Mouse (Mus musculus): Measurements from ENCODE around the gene Hes7. TPM values are rescaled to one million over a fixed set of nuclear protein-coding genes. Genes with fewer than 3 reads are reported as not detected.

Gene Hes7
- polyA plus RNA-seq, 1 experiment, result 7.5 TPM

- peaks cover 44% of the 10 kb centered on the region for H3K4me1 ChIP-seq
- no peak overlapping the region for H3K4me3 ChIP-seq (replicated peaks)
- H3K9me3 ChIP-seq, result peaks cover 4% of the 10 kb centered on the region; the same call in 1 of the 2 replicates
- peaks cover 24% of the 10 kb centered on the region for H3K36me3 ChIP-seq (replicated peaks; ENCODE audit: low read length)
- peaks cover 6% of the 10 kb centered on the region for H3K27me3 ChIP-seq (replicated peaks)
- TF ChIP-seq FLI1 (IDR thresholded peaks at IDR 0.05; ENCODE audit: low read length) (no peak), GATA1 (IDR thresholded peaks at IDR 0.05; ENCODE audit: borderline replicate concordance, low read length) (no peak)
These were observed 33.8 kb upstream of the Hes7 start for GRCm38 (mm10) chr11:69086390-69086789.

GRCm38 (mm10) chr11:69087082-69087481 is 33.1 kb upstream of the Hes7 start:
- peaks cover 31% of the 10 kb centered on the region for H3K36me3 ChIP-seq (replicated peaks; ENCODE audit: low read length)
- peaks cover 4% of the 10 kb centered on the region; the same call in 1 of the 2 replicates for H3K9me3 ChIP-seq
- H3K27me3 ChIP-seq (replicated peaks), result peaks cover 4% of the 10 kb centered on the region
- TF ChIP-seq FLI1 (IDR thresholded peaks at IDR 0.05; ENCODE audit: low read length), result no peak
- TF ChIP-seq GATA1 (IDR thresholded peaks at IDR 0.05; ENCODE audit: borderline replicate concordance, low read length), result no peak
- H3K4me3 ChIP-seq (replicated peaks), result no peak overlapping the region
- peaks cover 51% of the 10 kb centered on the region for H3K4me1 ChIP-seq

- Histone ChIP-seq H3K9me3 (peaks cover 4% of the 10 kb centered on the region; the same call in 1 of the 2 replicates), H3K27me3 (replicated peaks) (peaks cover 4% of the 10 kb centered on the region), H3K4me1 (peaks cover 56% of the 10 kb centered on the region), H3K36me3 (replicated peaks; ENCODE audit: low read length) (peaks cover 36% of the 10 kb centered on the region), H3K4me3 (replicated peaks) (peak overlapping the region; percentile 99)
- TF ChIP-seq GATA1 (IDR thresholded peaks at IDR 0.05; ENCODE audit: borderline replicate concordance, low read length) (no peak), FLI1 (IDR thresholded peaks at IDR 0.05; ENCODE audit: low read length) (no peak)
These were observed 32.6 kb upstream of the Hes7 start for GRCm38 (mm10) chr11:69087597-69087996.

- peak within 1 kb of the TSS; percentile 99 for H3K4me3 ChIP-seq (replicated peaks)
- peaks cover 4% of the 10 kb centered on the region; the same call in 1 of the 2 replicates for H3K9me3 ChIP-seq
- no peak for TF ChIP-seq FLI1 (IDR thresholded peaks at IDR 0.05; ENCODE audit: low read length)
- no peak for TF ChIP-seq GATA1 (IDR thresholded peaks at IDR 0.05; ENCODE audit: borderline replicate concordance, low read length)
- H3K4me1 ChIP-seq, result peaks cover 63% of the 10 kb centered on the region
- H3K27me3 ChIP-seq (replicated peaks), result peaks cover 4% of the 10 kb centered on the region
- H3K36me3 ChIP-seq (replicated peaks; ENCODE audit: low read length), result peaks cover 40% of the 10 kb centered on the region
These were observed 31.9 kb upstream of the Hes7 start, which contains the start of gene Vamp2 for GRCm38 (mm10) chr11:69088103-69088855. TSS of gene Vamp2 (plus strand) at chr11:69088490.

GRCm38 (mm10) chr11:69088856-69089615 is 31.2 kb upstream of the Hes7 start:
- Histone ChIP-seq H3K4me1 (peaks cover 70% of the 10 kb centered on the region), H3K36me3 (replicated peaks; ENCODE audit: low read length) (peaks cover 40% of the 10 kb centered on the region), H3K4me3 (replicated peaks) (peak overlapping the region; percentile 99), H3K9me3 (no peaks in the 10 kb centered on the region), H3K27me3 (replicated peaks) (no peaks in the 10 kb centered on the region)
- TF ChIP-seq FLI1 (IDR thresholded peaks at IDR 0.05; ENCODE audit: low read length) (no peak), GATA1 (IDR thresholded peaks at IDR 0.05; ENCODE audit: borderline replicate concordance, low read length) (no peak)

GRCm38 (mm10) chr11:69089616-69090290 is 30.5 kb upstream of the Hes7 start:
- peaks cover 75% of the 10 kb centered on the region for H3K4me1 ChIP-seq
- no peaks in the 10 kb centered on the region for H3K9me3 ChIP-seq
- peak overlapping the region; percentile 99 for H3K4me3 ChIP-seq (replicated peaks)
- TF ChIP-seq GATA1 (IDR thresholded peaks at IDR 0.05; ENCODE audit: borderline replicate concordance, low read length) (no peak), FLI1 (IDR thresholded peaks at IDR 0.05; ENCODE audit: low read length) (no peak)
- no peaks in the 10 kb centered on the region for H3K27me3 ChIP-seq (replicated peaks)
- H3K36me3 ChIP-seq (replicated peaks; ENCODE audit: low read length), result peaks cover 40% of the 10 kb centered on the region

- peaks cover 77% of the 10 kb centered on the region for H3K4me1 ChIP-seq
- no peaks in the 10 kb centered on the region for H3K27me3 ChIP-seq (replicated peaks)
- no peaks in the 10 kb centered on the region for H3K9me3 ChIP-seq
- peaks cover 40% of the 10 kb centered on the region for H3K36me3 ChIP-seq (replicated peaks; ENCODE audit: low read length)
- TF ChIP-seq FLI1 (IDR thresholded peaks at IDR 0.05; ENCODE audit: low read length) (no peak), GATA1 (IDR thresholded peaks at IDR 0.05; ENCODE audit: borderline replicate concordance, low read length) (no peak)
- H3K4me3 ChIP-seq (replicated peaks), result peak overlapping the region; percentile 99
These were observed 29.8 kb upstream of the Hes7 start for GRCm38 (mm10) chr11:69090367-69090766.

- H3K36me3 ChIP-seq (replicated peaks; ENCODE audit: low read length), result peaks cover 40% of the 10 kb centered on the region
- peak overlapping the region; percentile 82 for H3K4me3 ChIP-seq (replicated peaks)
- no peaks in the 10 kb centered on the region for H3K27me3 ChIP-seq (replicated peaks)
- TF ChIP-seq GATA1 (IDR thresholded peaks at IDR 0.05; ENCODE audit: borderline replicate concordance, low read length) (no peak), FLI1 (IDR thresholded peaks at IDR 0.05; ENCODE audit: low read length) (no peak)
- no peaks in the 10 kb centered on the region for H3K9me3 ChIP-seq
- peaks cover 84% of the 10 kb centered on the region for H3K4me1 ChIP-seq
These were observed 28.4 kb upstream of the Hes7 start for GRCm38 (mm10) chr11:69091566-69092385.

GRCm38 (mm10) chr11:69092386-69092751 is 27.8 kb upstream of the Hes7 start:
- H3K4me1 ChIP-seq, result peaks cover 84% of the 10 kb centered on the region
- no peaks in the 10 kb centered on the region for H3K9me3 ChIP-seq
- TF ChIP-seq GATA1 (IDR thresholded peaks at IDR 0.05; ENCODE audit: borderline replicate concordance, low read length) (no peak), FLI1 (IDR thresholded peaks at IDR 0.05; ENCODE audit: low read length) (no peak)

More at GRCm38 (mm10) chr11:69092386-69092751, 27.8 kb upstream of the Hes7 start:
- Histone ChIP-seq H3K27me3 (replicated peaks) (no peaks in the 10 kb centered on the region), H3K4me3 (replicated peaks) (peak overlapping the region; percentile 66), H3K36me3 (replicated peaks; ENCODE audit: low read length) (peaks cover 40% of the 10 kb centered on the region)

Measured in megakaryocyte, embryonic 14.5 days (primary cell).